Mouse (Mus musculus): ENCODE data around the gene Dpep3. TPM values are rescaled to one million over a fixed set of nuclear protein-coding genes. Genes with fewer than 3 reads are reported as not detected.

Dpep3 gene
- total RNA-seq, 2 experiments from 2014 or later = not detected

DNA sequence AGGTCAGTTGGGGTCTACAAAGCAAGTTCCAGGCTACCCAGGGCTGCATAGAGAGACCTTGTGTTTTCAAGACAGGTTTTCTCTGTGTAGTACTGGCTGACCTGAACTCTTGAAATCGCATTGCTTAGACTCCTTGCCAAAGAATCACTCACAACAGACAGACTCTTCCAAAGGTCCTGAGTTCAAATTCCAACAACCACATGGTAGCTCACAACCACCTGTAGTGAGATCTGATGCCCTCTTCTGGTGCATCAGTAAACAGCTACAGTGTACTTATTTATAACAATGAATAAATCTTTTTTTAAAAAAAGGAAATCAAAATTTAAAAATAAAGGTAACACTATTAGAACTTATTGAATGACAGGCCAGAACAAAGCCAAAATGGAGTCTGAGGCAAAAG lies 1.9 kb upstream of the Dpep3 start:
- DNase-seq (ENCODE audit: low spot score in 2 of 2) = no peak

DNA sequence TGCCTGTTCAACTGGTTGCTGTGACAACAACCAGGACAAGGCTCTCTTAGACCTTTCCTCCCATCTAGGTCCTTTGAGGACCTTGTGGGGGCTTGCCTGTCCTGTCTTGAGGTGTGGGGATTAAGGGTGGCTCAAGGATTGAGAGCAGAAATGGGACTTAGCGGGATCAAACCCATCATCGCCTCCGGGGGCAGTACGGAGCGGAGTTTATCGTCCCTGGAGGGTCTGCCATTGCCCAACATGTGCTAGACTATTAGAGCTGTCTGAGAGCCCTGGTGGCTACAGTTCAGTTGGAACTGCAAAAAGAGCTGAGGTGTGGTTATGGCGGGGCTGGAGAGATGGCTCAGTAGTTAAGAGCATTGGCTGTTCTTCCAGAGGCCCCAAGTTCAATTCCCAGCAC lies 3.9 kb downstream of the Dpep3 start:
- no peak for DNase-seq (ENCODE audit: low spot score in 2 of 2)

DNA sequence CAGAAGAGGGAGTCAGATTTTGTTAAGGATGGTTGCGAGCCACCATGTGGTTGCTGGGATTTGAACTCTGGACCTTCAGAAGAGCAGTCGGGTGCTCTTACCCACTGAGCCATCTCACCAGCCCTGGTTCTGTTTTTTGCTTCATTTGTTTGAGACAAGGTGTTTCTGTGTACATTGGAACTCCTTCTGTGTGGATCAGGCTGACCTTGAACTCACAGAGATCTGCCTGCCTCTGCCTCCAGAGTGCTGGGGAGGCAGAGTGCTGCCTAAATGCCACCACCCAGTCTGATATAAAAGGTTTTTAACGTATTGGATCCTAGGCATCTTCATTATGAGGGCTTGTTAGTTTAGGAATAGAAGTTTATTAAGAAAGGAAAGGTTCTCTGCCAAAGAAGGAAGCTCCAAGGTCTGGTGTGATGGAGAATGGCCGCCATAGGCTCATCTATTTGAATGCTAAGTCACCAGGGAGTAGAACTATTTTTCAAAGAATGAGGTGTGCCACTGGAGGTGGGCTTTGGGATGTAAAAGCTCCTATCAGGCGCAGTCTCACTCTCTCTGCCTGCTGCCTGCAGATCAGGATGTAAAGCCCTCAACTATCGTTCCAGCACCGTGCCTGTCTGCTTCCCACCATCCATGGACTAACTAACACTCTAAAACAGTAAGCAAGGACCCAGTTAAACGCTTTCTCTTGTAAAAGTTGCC lies 8.1 kb downstream of the Dpep3 start:
- DNase-seq (ENCODE audit: low spot score in 2 of 2) = no peak

DNA sequence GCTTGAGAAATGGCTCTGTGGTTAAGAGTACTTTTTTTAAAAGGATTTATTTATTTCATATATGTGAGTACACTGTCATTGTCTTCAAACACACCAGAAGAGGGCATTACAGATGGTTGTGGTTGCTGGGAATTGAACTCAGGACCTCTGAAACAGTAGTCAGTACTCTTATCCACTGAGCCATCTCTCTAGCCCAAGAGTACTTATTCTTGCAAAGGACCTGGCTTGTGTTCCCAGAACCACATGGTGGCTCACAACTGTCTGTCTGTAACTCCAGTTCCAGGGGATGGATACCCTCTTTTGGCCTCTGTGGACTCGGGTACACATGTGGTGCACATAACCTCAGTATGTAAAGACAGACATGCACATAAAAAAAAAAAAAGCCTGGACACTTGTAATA lies 9.9 kb downstream of the Dpep3 start:
- DNase-seq (ENCODE audit: low spot score in 2 of 2) = no peak

DNA sequence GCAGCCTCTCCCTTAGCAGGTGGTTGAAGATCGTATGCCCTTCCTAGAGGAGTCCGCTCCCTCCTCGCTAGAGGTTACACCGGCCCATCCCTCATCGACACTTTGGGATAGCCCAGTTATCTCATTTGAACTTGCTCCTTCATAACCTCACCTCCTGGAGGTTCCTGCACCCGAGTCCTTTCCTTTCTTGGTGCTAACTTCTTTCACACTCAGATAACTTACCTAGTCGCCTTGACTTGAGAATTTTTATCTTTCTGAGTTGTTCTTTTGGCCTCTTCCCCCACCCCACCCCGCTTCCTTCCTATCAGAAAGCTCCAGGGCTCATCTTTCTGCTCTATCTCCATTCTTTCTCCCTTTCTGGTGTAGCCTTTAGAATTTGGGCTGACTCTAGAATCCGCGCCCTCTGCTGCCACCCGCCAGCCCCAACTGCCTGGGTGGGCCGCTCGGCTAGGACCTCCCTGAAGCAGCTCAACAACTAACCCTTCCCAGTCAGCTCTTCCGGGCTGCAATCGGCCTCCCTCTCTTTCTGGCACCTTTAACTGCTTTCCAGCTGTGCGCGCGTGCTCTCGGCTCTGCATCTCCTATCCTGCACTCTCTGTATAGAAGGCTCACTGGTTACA lies 12.4 kb downstream of the Dpep3 start:
- no peak for DNase-seq (ENCODE audit: low spot score in 2 of 2)

DNA sequence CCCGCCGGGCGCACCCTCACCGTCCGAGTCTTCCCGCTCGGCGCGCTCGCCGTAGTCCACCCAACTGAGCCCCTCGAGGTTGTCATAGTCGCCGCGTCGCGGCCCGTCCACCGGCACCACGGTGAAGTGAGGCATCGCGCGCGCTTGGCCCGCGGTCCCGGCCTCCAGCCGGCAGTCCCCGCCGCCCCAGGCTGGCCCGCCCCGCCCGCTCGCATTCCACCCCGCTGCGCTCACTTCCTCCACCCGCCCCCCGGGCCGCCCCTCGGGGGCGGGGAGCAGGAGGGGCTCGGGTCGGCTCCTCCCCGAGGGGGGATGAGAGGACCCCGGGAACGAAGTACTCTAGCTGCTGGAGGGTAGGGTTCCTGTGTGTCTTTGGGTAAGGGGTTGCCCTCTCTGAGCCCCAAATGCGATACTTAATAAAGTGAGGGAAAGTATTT lies 13.3 kb downstream of the Dpep3 start, which contains the start of gene Slc12a4:
Gene Slc12a4 (minus strand): TSS at position 193 of the 437 bp plus-strand sequence.
- DNase-seq (ENCODE audit: low spot score in 2 of 2) = no peak

DNA sequence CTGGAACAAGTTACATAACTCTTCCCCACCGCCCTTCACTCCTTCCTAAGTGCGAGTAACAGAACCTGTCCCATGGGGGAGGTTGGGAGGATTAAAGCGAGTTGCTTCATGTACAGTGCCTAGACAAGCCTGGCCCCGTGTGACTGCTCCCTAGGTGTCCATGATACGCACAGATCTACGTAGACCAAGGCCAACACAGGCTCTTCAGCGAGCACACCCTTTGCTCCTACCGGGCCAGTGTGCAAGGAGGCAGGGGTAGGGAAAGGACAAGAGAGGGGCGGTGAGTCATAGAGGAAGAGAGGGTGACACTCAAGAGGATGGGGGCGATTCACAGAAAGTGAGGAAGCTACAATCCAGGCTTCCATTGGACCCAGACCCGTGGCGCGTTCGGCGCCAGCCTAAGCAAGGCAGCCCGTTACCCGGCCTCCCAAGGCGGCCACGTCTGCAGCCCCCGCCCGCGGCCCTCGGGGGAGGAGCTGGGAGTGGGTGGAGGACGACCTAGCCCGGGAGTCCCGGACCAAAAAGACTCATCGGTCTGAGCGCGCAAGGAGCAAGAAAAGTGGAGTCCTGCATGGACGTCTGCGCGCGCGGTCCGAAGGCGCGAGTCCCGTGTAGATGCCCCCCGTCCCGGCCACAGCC lies 13.8 kb downstream of the Dpep3 start:
- no peak for DNase-seq (ENCODE audit: low spot score in 2 of 2)

DNA sequence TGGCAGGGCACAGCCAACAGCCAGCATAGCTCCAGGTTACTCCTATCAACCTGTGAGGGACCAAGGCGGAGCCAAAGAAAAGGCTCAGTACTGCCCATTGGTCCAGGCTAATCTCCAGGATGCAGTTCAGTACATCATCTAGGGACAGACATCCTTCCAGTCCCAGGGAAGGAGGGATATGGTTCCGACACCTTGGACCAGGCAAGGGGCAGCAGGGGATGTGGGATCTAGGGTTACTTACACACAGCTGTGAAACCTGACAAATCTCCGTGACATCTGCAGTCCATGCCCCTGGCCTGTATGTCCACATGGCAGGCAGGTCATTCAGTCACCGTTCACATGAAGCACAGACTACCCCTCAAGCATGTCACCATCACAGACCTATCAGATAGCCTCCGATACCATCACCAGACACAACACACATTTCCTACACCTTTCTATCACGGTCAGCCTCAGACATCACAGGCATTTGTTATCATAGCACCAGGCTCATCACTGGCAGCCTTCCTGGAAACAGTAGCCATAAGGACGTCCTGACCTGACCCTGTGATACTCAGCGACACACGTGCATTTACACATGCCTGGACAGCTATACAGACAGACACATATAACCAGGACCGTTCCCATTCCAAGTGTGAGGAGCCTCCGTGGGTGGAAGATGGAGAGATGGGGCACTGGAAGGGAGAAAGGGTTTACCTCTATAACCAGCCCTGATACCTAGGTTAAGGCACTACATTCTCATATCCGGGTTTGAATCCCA lies 14.5 kb downstream of the Dpep3 start:
- no peak for DNase-seq (ENCODE audit: low spot score in 2 of 2)

DNA sequence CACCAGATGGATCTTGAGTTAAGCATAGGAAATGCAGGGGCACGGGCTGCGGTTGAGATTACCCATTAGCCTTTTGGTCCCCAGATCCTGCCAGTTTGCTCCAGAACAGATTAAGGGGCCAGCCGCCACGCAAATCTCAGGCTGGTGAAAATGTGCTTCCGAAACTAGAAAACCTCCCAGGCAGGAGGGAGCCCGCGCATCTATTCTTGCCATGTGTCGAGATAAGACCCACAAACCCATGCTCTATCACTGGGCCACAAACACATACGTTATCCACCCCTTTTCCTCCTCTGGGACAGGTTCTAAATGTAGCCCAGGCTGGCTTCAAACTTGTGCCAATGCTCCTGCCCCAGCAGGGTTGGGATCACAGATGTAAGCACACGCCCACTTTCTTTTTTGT lies 17.7 kb downstream of the Dpep3 start:
- DNase-seq (ENCODE audit: low spot score in 2 of 2) = no peak

DNA sequence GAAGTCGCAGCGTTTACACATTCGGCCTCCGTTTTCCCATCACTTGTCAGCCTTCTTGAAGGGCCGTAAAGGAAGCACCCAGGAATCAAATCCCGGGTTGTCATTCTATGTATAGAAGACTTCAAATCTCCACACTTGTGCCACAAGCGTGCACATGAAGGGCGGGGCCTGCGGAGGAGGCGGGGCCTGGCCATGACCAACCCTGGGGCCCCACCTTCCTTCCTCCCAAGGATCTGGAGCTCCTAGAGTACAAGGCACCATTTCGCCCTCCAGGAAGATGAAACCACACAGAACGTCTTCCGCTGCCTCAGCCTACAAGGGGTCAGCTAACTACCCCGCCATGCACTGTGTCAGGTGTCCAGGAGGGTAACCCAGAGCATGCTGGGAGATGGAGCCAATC lies 18.1 kb downstream of the Dpep3 start:
- no peak for DNase-seq (ENCODE audit: low spot score in 2 of 2)

DNA sequence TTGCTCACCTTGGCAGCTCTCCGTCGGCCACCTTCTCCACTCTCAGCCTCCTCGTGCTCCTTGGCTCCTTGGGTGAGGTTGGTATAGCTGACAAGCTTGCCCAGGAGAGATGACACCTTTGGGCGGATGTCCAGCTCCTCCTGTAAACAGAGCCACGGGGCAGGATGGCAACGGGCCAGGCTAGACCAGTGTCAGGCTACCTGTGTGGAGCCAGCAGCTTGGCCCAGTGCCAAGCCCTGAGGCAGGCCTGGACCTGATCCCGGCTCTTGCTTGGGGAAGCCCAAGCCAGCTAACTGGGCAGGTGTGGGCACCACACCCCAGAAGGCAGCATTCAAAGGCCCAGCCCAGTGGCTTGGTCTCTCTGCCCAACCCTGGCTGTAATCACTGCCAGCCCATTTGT lies 19.9 kb downstream of the Dpep3 start:
- DNase-seq (ENCODE audit: low spot score in 2 of 2) = no peak

DNA sequence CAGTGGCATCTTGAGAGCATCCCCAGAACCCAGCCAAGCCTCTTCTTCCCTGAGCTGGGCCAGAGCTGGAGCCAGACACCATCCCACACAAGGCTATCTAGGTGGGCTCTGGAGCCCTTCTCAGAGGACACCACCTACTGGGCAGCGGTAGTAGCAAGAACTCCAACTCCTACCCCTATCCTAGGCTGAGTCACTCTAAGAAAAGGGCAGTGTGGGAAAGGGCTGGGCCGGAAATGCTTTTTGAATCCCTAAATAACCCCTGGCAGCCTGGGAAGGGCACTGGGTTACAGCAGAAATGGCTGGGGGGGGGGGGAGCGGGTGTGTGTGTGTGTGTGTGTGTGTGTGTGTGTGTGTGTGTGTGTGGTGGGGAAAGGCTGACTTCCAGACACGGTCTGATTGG lies 21.4 kb downstream of the Dpep3 start:
- no peak for DNase-seq (ENCODE audit: low spot score in 2 of 2)

DNA sequence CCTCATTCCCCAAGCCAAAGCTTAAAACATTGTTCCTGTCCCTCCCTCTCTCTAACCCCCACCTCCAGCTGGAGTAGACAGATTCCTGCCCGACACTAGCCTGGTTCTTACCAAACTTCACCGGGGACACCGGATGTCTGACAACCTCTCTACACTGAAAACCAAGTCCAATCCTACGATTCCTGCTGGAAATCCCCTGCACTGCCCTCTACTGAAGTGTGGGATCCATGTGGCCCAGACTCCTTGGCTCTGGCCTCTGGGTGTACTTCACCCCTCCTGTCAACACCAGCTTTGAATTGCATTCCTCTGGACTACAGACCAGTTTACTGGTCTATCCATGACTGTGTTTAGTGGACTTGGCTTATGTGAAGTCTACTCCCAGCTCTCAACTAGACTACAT lies 22.7 kb downstream of the Dpep3 start:
- no peak for DNase-seq (ENCODE audit: low spot score in 2 of 2)

DNA sequence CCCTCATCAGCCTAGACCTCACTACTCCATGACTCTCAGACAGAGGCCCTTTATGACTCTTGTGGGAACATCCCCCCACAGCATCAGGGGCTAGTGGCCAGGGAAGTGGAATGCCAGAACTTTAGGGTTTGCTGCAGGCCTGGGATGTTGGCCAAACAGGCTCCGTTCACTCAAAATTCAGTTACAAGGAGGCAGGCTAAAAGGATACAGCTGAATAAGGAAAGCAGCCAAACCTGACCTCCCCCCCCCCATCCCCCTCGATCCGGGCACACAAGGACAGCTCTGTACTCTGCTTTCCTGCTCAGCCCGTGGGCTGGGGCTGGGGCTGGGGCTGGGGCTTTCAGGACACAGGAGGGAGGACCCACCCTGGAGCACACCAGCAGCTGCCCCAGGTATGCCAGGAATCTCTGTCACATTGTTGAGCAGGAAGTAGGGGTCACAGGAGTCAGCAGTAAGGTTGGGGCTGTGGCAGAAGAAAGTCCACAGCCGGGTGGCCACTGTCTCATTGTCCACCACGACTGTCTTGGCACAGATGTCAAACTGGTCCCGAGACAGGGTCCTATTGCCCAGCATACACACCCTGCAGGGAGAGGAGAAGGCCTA lies 28.1 kb downstream of the Dpep3 start:
- DNase-seq (ENCODE audit: low spot score in 2 of 2) = no peak

DNA sequence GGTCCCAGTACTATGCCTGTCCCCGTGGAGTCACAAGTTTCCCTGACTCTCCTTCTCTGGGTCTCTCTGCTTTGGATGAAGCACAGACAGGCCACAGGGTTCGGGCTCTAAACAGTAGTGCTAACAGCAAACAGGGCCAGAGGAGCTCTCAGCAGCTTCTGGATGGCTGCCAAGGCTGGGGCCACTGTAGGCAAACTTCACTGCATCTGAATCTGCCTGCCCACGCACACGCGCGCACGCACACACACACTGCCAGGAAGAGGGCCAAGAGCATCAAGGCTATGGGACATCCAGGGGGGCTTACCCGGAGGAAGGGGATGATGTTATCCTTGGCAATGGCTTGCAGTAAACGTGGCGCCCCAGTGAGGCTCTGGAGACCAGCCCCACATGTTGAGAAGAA lies 29.9 kb downstream of the Dpep3 start:
- DNase-seq (ENCODE audit: low spot score in 2 of 2) = peak; percentile 48 to 57

DNA sequence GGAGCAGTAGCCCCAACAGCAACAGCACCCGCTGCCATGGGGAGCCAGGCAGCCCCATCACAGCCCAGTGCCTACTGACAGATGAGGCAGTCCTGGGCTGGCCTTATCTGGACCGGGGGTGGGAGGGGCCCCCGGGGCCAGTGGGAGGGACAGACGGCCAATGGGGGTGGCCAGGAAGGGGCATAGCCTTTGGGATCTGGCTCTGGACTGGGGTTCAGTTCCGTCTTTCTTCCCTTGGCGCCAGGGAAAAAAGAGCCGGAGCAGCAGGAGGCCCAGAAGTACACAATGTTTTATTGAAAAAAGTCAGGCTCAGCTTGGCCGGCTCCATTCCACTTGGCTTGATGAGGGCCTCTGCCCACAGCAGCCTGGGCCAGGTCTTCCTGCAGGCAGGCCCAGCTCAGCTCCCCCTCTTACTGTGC lies 35.9 kb downstream of the Dpep3 start, which contains the start of gene Lcat:
Gene Lcat (minus strand): TSS at position 62 of the 419 bp plus-strand sequence.
- peak in 1 of 2 experiments; percentile 19 for DNase-seq (ENCODE audit: low spot score in 2 of 2)

DNA sequence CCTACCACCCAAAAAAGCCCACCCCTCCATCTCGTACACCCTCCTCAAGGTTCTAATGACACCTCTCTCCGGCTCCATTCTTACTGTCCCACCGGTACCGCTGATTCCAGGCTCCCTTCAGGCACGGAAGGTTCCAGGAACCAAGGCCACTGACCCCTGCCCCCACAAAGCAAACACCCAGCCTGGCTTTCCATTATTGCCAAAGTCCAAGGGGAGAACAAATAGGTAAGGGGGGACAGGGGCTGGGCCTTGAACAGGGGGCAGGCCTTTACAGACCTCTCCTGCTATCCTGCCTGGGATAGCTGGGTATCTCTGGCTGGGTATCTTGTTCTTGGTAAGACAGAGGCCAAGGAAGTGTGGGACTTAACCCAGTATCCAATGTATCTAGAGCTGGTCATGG lies 36.7 kb downstream of the Dpep3 start:
- DNase-seq (ENCODE audit: low spot score in 2 of 2) = no peak

DNA sequence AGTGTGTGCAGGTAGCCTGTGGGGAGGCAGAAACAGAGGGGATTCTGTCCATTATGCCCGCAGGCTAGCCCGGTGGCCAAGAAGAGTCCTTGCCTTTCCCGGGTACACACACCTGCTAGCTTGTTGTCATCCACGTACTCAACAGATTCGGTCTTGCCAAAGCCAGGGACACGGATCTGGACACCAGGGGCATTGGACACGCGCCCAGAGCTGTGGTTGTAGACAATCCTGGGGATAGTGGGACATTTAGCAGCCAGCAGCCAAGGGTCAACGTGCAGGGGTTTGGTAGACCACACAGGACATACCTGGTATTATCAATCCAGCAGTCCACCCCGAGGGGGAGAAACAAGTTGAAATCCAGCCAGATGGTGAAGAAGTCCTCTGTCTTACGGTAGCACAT lies 37.2 kb downstream of the Dpep3 start:
- no peak for DNase-seq (ENCODE audit: low spot score in 2 of 2)

DNA sequence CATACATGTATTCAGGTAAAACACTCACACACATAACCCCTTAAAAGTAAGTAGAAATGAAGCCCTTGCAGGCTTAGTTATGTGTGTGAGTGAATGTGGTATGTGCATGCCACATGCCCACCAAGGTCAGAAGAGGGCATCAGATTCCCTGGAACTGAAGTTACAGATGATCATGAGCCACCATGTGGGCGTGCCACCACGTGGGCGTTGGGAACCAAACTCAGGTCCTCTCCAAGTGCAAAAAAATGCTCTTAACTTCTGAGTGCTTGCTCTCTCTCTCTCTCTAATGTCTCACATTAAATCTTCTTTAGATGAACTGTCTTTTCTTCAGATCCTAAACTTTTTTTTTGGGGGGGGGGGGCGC lies 40.9 kb downstream of the Dpep3 start, which contains the start of gene Psmb10:
Gene Psmb10 (minus strand): TSS at position 139 of the 364 bp plus-strand sequence.
- DNase-seq (ENCODE audit: low spot score in 2 of 2) = peak; percentile 38 to 42

DNA sequence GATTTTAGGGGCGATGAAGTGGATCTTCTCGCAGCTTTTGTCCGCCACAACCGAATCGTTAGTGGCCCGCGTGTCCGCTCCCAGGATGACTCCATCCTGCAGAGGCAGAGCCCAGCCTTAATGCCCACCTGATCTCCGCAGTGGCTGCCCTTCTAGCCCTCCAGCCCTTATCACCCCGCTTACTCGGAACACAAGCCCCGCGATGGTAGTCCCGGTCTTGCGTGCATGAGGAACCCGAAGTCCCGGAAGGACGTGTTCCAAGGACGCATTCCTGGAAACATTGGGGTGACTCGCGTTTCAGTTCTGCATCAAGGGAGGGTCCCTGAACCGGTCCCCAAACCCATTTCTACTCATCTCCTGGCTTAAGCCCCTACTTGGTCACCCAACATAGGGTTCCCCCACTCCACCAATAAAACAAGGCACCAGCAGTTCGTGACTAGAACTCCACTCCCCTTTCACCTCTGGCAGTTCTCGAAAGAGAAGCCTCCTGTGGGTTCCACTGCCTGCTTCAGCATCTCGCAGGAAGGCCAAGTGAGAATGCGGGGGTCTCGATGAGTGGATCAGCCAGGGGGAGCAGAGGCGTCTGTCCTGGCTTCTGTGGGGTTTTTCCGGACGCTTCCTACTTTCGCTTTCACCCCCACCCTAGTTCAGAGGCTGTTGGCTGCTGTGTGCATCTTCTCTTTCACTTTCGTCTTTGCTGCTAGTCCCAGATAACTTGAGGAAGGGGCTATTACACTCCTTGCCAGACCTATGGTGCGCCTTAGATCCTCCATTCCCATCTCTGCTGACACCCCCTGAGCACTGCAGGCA lies 41.5 kb downstream of the Dpep3 start:
- peak; percentile 38 to 56 for DNase-seq (ENCODE audit: low spot score in 2 of 2)

All from left cerebral cortex, adult 18-20 months (tissue).